Mouse (Mus musculus): ENCODE measurements at regions not wholly inside any gene's neighbourhood (a gene's known extent, or its start where the extent isn't known, plus 50 kb on each side); places are given as distances from the start of the nearest gene placed in this dataset.

- Histone ChIP-seq H3K4me3 (ENCODE audit: low read length) (no peak overlapping the region), H3K4me2 (ENCODE audit: low read depth, low read length) (no peak overlapping the region), H3K9ac (ENCODE audit: low read length) (no peak overlapping the region), H3K36me3 (ENCODE audit: control insufficient read depth, insufficient read depth) (no peaks in the 10 kb centered on the region), H3K27me3 (ENCODE audit: control insufficient read depth, insufficient read depth, low read length) (no peaks in the 10 kb centered on the region), H3K27ac (ENCODE audit: low read length) (no peak overlapping the region), H3K4me1 (ENCODE audit: control insufficient read depth, insufficient read depth, low read length) (no peaks in the 10 kb centered on the region), H3K9me3 (replicated peaks; ENCODE audit: control insufficient read depth, low read length) (no peaks in the 10 kb centered on the region)
- ATAC-seq (replicated peaks; ENCODE audit: extremely low read depth, insufficient read depth, low FRiP score), result no peak
- 85% methylated on average over 4 of the region's 4 CpGs for WGBS
These were observed 61.3 kb upstream of the Cyp1b1 start for GRCm38 (mm10) chr17:79776177-79776576.

GRCm38 (mm10) chr17:79775216-79775615, 60.4 kb upstream of the Cyp1b1 start:
- WGBS, result 60% methylated on average over 6 of the region's 6 CpGs
- Histone ChIP-seq H3K27me3 (ENCODE audit: control insufficient read depth, insufficient read depth, low read length) (no peaks in the 10 kb centered on the region), H3K9ac (ENCODE audit: low read length) (no peak overlapping the region), H3K9me3 (replicated peaks; ENCODE audit: control insufficient read depth, low read length) (no peaks in the 10 kb centered on the region), H3K36me3 (ENCODE audit: control insufficient read depth, insufficient read depth) (no peaks in the 10 kb centered on the region), H3K4me2 (ENCODE audit: low read depth, low read length) (no peak overlapping the region), H3K27ac (ENCODE audit: low read length) (no peak overlapping the region), H3K4me1 (ENCODE audit: control insufficient read depth, insufficient read depth, low read length) (no peaks in the 10 kb centered on the region), H3K4me3 (ENCODE audit: low read length) (no peak overlapping the region)
- no peak for ATAC-seq (replicated peaks; ENCODE audit: extremely low read depth, insufficient read depth, low FRiP score)

GRCm38 (mm10) chr17:79774291-79774690, 59.4 kb upstream of the Cyp1b1 start:
- Histone ChIP-seq H3K4me3 (ENCODE audit: low read length) (no peak overlapping the region), H3K27ac (ENCODE audit: low read length) (no peak overlapping the region), H3K9me3 (replicated peaks; ENCODE audit: control insufficient read depth, low read length) (no peaks in the 10 kb centered on the region), H3K4me2 (ENCODE audit: low read depth, low read length) (no peak overlapping the region), H3K4me1 (ENCODE audit: control insufficient read depth, insufficient read depth, low read length) (no peaks in the 10 kb centered on the region), H3K9ac (ENCODE audit: low read length) (no peak overlapping the region), H3K27me3 (ENCODE audit: control insufficient read depth, insufficient read depth, low read length) (no peaks in the 10 kb centered on the region), H3K36me3 (ENCODE audit: control insufficient read depth, insufficient read depth) (no peaks in the 10 kb centered on the region)
- ATAC-seq (replicated peaks; ENCODE audit: extremely low read depth, insufficient read depth, low FRiP score), result no peak
- 58% methylated on average over 1 of the region's 1 CpGs for WGBS

GRCm38 (mm10) chr17:79772219-79772618, 57.4 kb upstream of the Cyp1b1 start:
- Histone ChIP-seq H3K4me1 (ENCODE audit: control insufficient read depth, insufficient read depth, low read length) (no peaks in the 10 kb centered on the region), H3K9me3 (replicated peaks; ENCODE audit: control insufficient read depth, low read length) (no peaks in the 10 kb centered on the region), H3K9ac (ENCODE audit: low read length) (no peak overlapping the region), H3K4me3 (ENCODE audit: low read length) (no peak overlapping the region), H3K4me2 (ENCODE audit: low read depth, low read length) (no peak overlapping the region), H3K27ac (ENCODE audit: low read length) (no peak overlapping the region), H3K27me3 (ENCODE audit: control insufficient read depth, insufficient read depth, low read length) (no peaks in the 10 kb centered on the region), H3K36me3 (ENCODE audit: control insufficient read depth, insufficient read depth) (no peaks in the 10 kb centered on the region)
- WGBS, result 72% methylated on average over 4 of the region's 4 CpGs
- ATAC-seq (replicated peaks; ENCODE audit: extremely low read depth, insufficient read depth, low FRiP score), result no peak

- H3K9me3 ChIP-seq (replicated peaks; ENCODE audit: control insufficient read depth, low read length), result no peaks in the 10 kb centered on the region
- WGBS, result 44% methylated on average over 10 of the region's 10 CpGs
- no peaks in the 10 kb centered on the region for H3K36me3 ChIP-seq (ENCODE audit: control insufficient read depth, insufficient read depth)
- no peak overlapping the region for H3K27ac ChIP-seq (ENCODE audit: low read length)
- H3K27me3 ChIP-seq (ENCODE audit: control insufficient read depth, insufficient read depth, low read length), result no peaks in the 10 kb centered on the region
- no peaks in the 10 kb centered on the region for H3K4me1 ChIP-seq (ENCODE audit: control insufficient read depth, insufficient read depth, low read length)
- H3K4me2 ChIP-seq (ENCODE audit: low read depth, low read length), result no peak overlapping the region
- H3K4me3 ChIP-seq (ENCODE audit: low read length), result no peak overlapping the region
- no peak for ATAC-seq (replicated peaks; ENCODE audit: extremely low read depth, insufficient read depth, low FRiP score)
- H3K9ac ChIP-seq (ENCODE audit: low read length), result no peak overlapping the region
These were observed 56.9 kb upstream of the Cyp1b1 start for GRCm38 (mm10) chr17:79771727-79772126.

GRCm38 (mm10) chr17:79770911-79771310, 56.0 kb upstream of the Cyp1b1 start:
- Histone ChIP-seq H3K4me2 (ENCODE audit: low read depth, low read length) (no peak overlapping the region), H3K36me3 (ENCODE audit: control insufficient read depth, insufficient read depth) (no peaks in the 10 kb centered on the region), H3K9me3 (replicated peaks; ENCODE audit: control insufficient read depth, low read length) (no peaks in the 10 kb centered on the region), H3K4me3 (ENCODE audit: low read length) (no peak overlapping the region), H3K9ac (ENCODE audit: low read length) (no peak overlapping the region), H3K27me3 (ENCODE audit: control insufficient read depth, insufficient read depth, low read length) (no peaks in the 10 kb centered on the region), H3K4me1 (ENCODE audit: control insufficient read depth, insufficient read depth, low read length) (no peaks in the 10 kb centered on the region), H3K27ac (ENCODE audit: low read length) (no peak overlapping the region)
- ATAC-seq (replicated peaks; ENCODE audit: extremely low read depth, insufficient read depth, low FRiP score), result no peak
- 73% methylated on average over 7 of the region's 7 CpGs for WGBS

GRCm38 (mm10) chr17:79769824-79770223, 55.0 kb upstream of the Cyp1b1 start:
- Histone ChIP-seq H3K4me1 (ENCODE audit: control insufficient read depth, insufficient read depth, low read length) (no peaks in the 10 kb centered on the region), H3K9ac (ENCODE audit: low read length) (no peak overlapping the region), H3K36me3 (ENCODE audit: control insufficient read depth, insufficient read depth) (no peaks in the 10 kb centered on the region), H3K4me2 (ENCODE audit: low read depth, low read length) (no peak overlapping the region), H3K27me3 (ENCODE audit: control insufficient read depth, insufficient read depth, low read length) (no peaks in the 10 kb centered on the region), H3K27ac (ENCODE audit: low read length) (no peak overlapping the region), H3K9me3 (replicated peaks; ENCODE audit: control insufficient read depth, low read length) (no peaks in the 10 kb centered on the region), H3K4me3 (ENCODE audit: low read length) (no peak overlapping the region)
- 70% methylated on average over 6 of the region's 6 CpGs for WGBS
- no peak for ATAC-seq (replicated peaks; ENCODE audit: extremely low read depth, insufficient read depth, low FRiP score)

GRCm38 (mm10) chr17:79768080-79768479, 53.2 kb upstream of the Cyp1b1 start:
- H3K4me2 ChIP-seq (ENCODE audit: low read depth, low read length), result no peak overlapping the region
- H3K4me1 ChIP-seq (ENCODE audit: control insufficient read depth, insufficient read depth, low read length), result no peaks in the 10 kb centered on the region
- ATAC-seq (replicated peaks; ENCODE audit: extremely low read depth, insufficient read depth, low FRiP score), result no peak
- H3K27me3 ChIP-seq (ENCODE audit: control insufficient read depth, insufficient read depth, low read length), result no peaks in the 10 kb centered on the region
- no peak overlapping the region for H3K4me3 ChIP-seq (ENCODE audit: low read length)
- no peaks in the 10 kb centered on the region for H3K9me3 ChIP-seq (replicated peaks; ENCODE audit: control insufficient read depth, low read length)
- 50% methylated on average over 2 of the region's 2 CpGs for WGBS
- H3K27ac ChIP-seq (ENCODE audit: low read length), result no peak overlapping the region
- H3K9ac ChIP-seq (ENCODE audit: low read length), result no peak overlapping the region
- no peaks in the 10 kb centered on the region for H3K36me3 ChIP-seq (ENCODE audit: control insufficient read depth, insufficient read depth)

GRCm38 (mm10) chr17:79765061-79765794, 50.4 kb upstream of the Cyp1b1 start:
- Histone ChIP-seq H3K4me3 (ENCODE audit: low read length) (no peak overlapping the region), H3K4me2 (ENCODE audit: low read depth, low read length) (no peak overlapping the region), H3K27ac (ENCODE audit: low read length) (no peak overlapping the region), H3K4me1 (ENCODE audit: control insufficient read depth, insufficient read depth, low read length) (no peaks in the 10 kb centered on the region), H3K36me3 (ENCODE audit: control insufficient read depth, insufficient read depth) (no peaks in the 10 kb centered on the region), H3K9ac (ENCODE audit: low read length) (no peak overlapping the region), H3K9me3 (replicated peaks; ENCODE audit: control insufficient read depth, low read length) (no peaks in the 10 kb centered on the region), H3K27me3 (ENCODE audit: control insufficient read depth, insufficient read depth, low read length) (no peaks in the 10 kb centered on the region)
- no peak for ATAC-seq (replicated peaks; ENCODE audit: extremely low read depth, insufficient read depth, low FRiP score)
- 75% methylated on average over 7 of the region's 7 CpGs for WGBS
